Mouse (Mus musculus) midbrain, embryonic 11.5 days (tissue): ENCODE results near the gene Ptprn2. TPM values are rescaled to one million over a fixed set of nuclear protein-coding genes. Genes with fewer than 3 reads are reported as not detected.
"Not testable (repeated sequence)": the region's sequence is repeated elsewhere in the genome, so short reads cannot be mapped to it uniquely, and the experiment has no call there.

ENCODE experiments used
- ATAC-seq: fragments of 200-750 bp; cut with Nextera tagmentation; 2 replicates; pipeline ENCODE4 v1.8.0; 2017; ENCODE audit warnings: moderate TSS enrichment, moderate library complexity; ENCODE audit not compliant: low FRiP score
- DNase-seq: peaks from one replicate; pipeline ENCODE4 v3.0.0; 2015; ENCODE audit warnings: low spot score; ENCODE audit errors: missing footprints
- H3K27ac ChIP-seq: fragments of 300-500 bp; sonication (generic); 2 replicates; pipeline ENCODE4 v1.5.1; 2014; ENCODE audit warnings: low read depth, low read length
- H3K27me3 ChIP-seq: fragments of 300-500 bp; sonication (generic); 2 replicates; pipeline ENCODE4 v1.6.1; 2014; ENCODE audit warnings: mild to moderate bottlenecking, low read length, moderate library complexity, mixed read lengths; ENCODE audit not compliant: control insufficient read depth, insufficient read depth
- H3K36me3 ChIP-seq: fragments of 300-500 bp; sonication (generic); 2 replicates; pipeline ENCODE4 v1.6.1; 2014; ENCODE audit warnings: mild to moderate bottlenecking, low read length, moderate library complexity, mixed read lengths; ENCODE audit not compliant: control insufficient read depth, insufficient read depth
- H3K4me1 ChIP-seq: fragments of 300-500 bp; sonication (generic); 2 replicates; pipeline ENCODE4 v1.6.1; 2014; ENCODE audit warnings: low read length; ENCODE audit not compliant: control insufficient read depth, insufficient read depth
- H3K4me2 ChIP-seq: fragments of 300-500 bp; sonication (generic); 2 replicates; pipeline ENCODE4 v1.6.1; 2014; ENCODE audit warnings: mild to moderate bottlenecking, moderate library complexity
- H3K4me3 ChIP-seq: fragments of 300-500 bp; sonication (generic); 2 replicates; pipeline ENCODE4 v1.5.1; 2014; ENCODE audit warnings: low read depth, low read length
- H3K9ac ChIP-seq: fragments of 300-500 bp; sonication (generic); 2 replicates; pipeline ENCODE4 v1.6.1; 2014; ENCODE audit warnings: low read length
- H3K9me3 ChIP-seq: fragments of 300-500 bp; sonication (generic); 2 replicates; pipeline ENCODE4 v1.6.1; 2016; ENCODE audit warnings: low read length; ENCODE audit not compliant: control insufficient read depth
- WGBS: fragments of 180-500 bp; shearing (Covaris S2); extraction: QIAGEN DNeasy Blood & Tissue Kit; methylation state at CpG from one replicate; pipeline ENCODE4 v1.1.7; 2014; 5-methylcytosine and 5-hydroxymethylcytosine counted together
- polyA plus RNA-seq: library from polyadenylated mRNA; unstranded; fragments of >200 nt; fragmentation: Nextera tagmentation; extraction: Ambion mirVana; gene quantifications from 2 replicates; pipeline ENCODE4 v1.2.1, GENCODE M21; 2014

Ptprn2 gene
- polyA plus RNA-seq, 1 experiment from 2014 or later: 7.3 TPM

DNA sequence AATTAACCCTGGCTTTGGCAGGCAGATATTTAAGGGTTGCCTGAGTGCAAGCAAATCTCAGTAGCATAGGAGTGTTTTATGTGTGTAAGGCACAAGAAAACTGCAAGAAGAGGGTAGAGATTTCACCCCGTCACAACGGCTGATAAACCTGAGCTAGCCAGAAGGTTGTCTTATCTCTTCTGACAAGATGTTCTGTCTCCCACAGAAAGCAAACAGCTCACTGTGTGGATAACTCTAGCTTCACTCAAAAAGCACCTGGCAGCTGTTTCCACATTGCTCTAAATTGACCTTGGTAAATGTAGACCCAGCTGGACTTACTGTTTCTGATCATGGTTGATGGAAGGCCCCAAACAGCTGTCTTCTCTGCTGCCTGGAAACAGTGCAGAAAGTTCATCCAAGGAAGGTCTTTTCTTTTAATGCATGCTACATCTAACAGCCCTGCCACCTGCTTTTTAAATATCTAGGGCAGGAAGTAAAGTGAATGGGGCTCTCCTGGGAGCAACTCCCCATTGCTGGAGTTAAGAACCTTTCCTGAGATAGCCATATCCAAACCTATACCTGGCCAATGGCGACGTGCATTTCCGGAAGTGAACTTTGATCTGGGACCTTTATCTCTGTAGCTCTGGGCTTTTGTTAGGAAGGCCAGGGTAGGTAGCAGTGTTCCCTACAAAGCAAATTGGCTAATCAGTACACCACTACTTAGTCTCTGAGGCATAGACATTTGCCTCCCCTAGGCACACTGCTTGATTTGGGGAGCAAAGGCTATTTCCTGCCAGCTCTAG is 5.2 kb downstream of the Ptprn2 start:
- H3K27me3 ChIP-seq: peaks cover 8% of the 10 kb centered on the region
- H3K36me3 ChIP-seq: no peaks in the 10 kb centered on the region
- no peak overlapping the region for H3K27ac ChIP-seq
- H3K4me2 ChIP-seq: no peak overlapping the region
- 87% methylated on average over 5 of the region's 5 CpGs for WGBS
- H3K4me1 ChIP-seq: 0 out of 2 replicates have a peak, but pooled peaks cover 4% of the 10 kb centered on the region
- ATAC-seq: no peak
- no peaks in the 10 kb centered on the region for H3K9me3 ChIP-seq
- no peak overlapping the region for H3K9ac ChIP-seq
- no peak overlapping the region for H3K4me3 ChIP-seq
- DNase-seq: no peak

DNA sequence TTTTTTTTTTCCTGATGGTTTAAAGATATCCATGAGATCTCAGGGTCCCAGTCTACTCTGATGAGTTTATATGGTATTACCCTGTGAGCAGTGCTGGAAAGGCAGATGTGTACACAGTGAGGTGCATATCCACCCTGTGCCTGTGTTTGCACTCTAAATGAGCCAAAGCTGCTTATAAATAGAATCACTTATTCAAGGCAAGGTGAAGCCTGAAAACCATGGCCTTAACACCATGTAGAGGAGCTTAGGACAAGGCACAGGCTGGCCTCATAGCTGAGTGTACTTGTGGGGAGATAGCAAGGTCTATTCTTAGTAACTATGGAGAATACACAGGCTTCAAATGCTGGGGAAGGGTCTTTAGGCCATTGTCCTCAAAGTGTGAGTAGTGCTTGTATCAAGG is 13.1 kb downstream of the Ptprn2 start:
- Histone ChIP-seq H3K9ac (no peak overlapping the region), H3K4me3 (no peak overlapping the region), H3K27me3 (no peaks in the 10 kb centered on the region), H3K4me2 (no peak overlapping the region), H3K27ac (no peak overlapping the region), H3K4me1 (no peaks in the 10 kb centered on the region), H3K36me3 (no peaks in the 10 kb centered on the region), H3K9me3 (no peaks in the 10 kb centered on the region)
- ATAC-seq (no peak), DNase-seq (no peak)

DNA sequence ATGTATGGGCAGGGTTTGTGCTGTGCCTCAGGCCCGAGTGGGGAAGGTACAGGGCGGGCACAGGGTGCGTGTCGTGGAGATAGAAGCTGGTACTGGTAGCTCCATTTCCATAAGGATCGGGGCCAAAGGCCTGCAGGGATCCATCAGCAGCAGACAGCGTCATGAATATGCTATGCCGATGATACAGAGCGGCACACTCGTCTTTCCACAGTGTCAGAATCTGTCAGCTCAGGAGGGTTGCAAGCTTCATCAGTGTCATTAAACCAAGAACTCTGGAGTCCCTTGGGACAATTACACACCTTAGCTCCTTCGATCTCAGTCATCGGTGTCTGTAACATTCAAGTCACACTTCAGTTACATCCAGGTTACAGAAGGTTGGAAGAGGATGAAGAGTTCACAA is 15.1 kb downstream of the Ptprn2 start:
- no peaks in the 10 kb centered on the region for H3K4me1 ChIP-seq
- DNase-seq (no peak), ATAC-seq (no peak)
- no peaks in the 10 kb centered on the region for H3K27me3 ChIP-seq
- H3K36me3 ChIP-seq: no peaks in the 10 kb centered on the region
- H3K9me3 ChIP-seq: no peaks in the 10 kb centered on the region
- H3K4me2 ChIP-seq: no peak overlapping the region
- H3K27ac ChIP-seq: no peak overlapping the region
- WGBS: 88% methylated on average over 11 of the region's 11 CpGs
- no peak overlapping the region for H3K4me3 ChIP-seq
- H3K9ac ChIP-seq: no peak overlapping the region

DNA sequence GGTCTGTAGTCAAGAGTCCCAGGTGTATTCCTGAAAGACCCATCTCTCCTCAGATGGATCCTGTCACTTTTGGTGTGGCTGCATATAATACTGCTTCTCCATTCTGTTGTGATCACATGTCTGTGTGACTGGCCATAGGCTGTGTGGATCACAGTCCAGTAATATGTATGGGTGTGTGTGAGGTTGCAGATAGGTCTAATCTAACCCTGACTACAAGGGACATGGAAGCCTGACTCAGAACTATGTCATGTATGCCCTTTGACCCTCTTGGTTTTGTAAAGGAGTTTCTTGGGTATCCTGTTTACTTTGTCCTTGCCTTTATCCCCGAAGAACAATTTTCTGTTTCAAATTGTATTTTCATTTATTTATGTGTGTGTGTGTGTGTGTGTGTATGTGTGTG is 27.0 kb downstream of the Ptprn2 start:
- no peak overlapping the region for H3K9ac ChIP-seq
- no peaks in the 10 kb centered on the region for H3K9me3 ChIP-seq
- 85% methylated on average over 1 of the region's 1 CpGs for WGBS
- no peak overlapping the region for H3K27ac ChIP-seq
- H3K4me3 ChIP-seq: no peak overlapping the region
- no peaks in the 10 kb centered on the region for H3K4me1 ChIP-seq
- H3K36me3 ChIP-seq: no peaks in the 10 kb centered on the region
- H3K4me2 ChIP-seq: no peak overlapping the region
- DNase-seq (no peak), ATAC-seq (0 out of 2 replicates have a peak, but pooled peaks have one; percentile 24)
- no peaks in the 10 kb centered on the region for H3K27me3 ChIP-seq

DNA sequence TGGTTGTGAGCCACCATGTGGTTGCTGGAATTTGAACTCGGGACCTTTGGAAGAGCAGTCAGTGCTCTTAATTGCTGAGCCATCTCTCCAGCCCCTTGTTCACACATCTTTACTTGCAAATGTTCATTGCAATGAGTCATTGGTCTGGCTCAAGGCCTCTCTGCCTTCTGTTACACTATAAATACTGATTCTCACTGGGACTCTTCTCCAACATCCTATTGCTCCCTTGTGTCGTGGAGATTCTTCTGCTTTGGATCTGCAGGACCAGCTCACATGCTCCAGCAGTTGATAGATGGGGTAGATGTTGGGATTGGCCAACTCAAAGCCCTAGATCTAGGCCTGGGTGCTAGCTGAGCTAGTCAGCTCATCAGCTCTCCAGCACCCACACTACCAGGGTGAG is 28.3 kb downstream of the Ptprn2 start:
- not testable (repeated sequence) for H3K4me3 ChIP-seq, H3K27me3 ChIP-seq, H3K27ac ChIP-seq

DNA sequence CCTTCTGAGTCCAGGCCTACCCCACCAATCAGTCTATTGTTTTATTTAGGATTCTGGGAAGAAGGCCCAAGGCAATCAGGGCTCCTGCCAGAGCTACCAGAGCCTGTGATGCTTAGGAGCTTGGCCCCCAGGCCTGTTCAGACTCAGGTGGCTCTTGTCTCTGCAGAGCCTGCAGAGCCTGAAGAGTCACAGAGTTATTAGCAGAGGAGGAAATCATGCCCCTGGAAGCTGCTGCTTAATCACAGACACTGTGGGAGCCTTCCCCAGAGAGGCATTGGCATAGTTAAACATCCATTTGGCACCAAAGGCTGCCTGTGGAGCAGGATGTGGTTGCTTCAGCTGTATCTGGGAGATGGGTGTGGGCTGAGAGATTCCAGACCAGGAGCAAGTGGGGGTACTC is 30.3 kb downstream of the Ptprn2 start:
- no peaks in the 10 kb centered on the region for H3K36me3 ChIP-seq
- no peak overlapping the region for H3K27ac ChIP-seq
- no peak overlapping the region for H3K4me3 ChIP-seq
- H3K4me1 ChIP-seq: no peaks in the 10 kb centered on the region
- no peak for ATAC-seq
- no peak for DNase-seq
- H3K9me3 ChIP-seq: no peaks in the 10 kb centered on the region
- no peak overlapping the region for H3K9ac ChIP-seq
- no peaks in the 10 kb centered on the region for H3K27me3 ChIP-seq
- H3K4me2 ChIP-seq: no peak overlapping the region

More for the DNA sequence above, 28.3 kb downstream of the Ptprn2 start:
- 70% methylated on average over 2 of the region's 2 CpGs for WGBS
- H3K9ac ChIP-seq, H3K4me1 ChIP-seq, H3K4me2 ChIP-seq, DNase-seq, H3K9me3 ChIP-seq, ATAC-seq, H3K36me3 ChIP-seq: not testable (repeated sequence)

DNA sequence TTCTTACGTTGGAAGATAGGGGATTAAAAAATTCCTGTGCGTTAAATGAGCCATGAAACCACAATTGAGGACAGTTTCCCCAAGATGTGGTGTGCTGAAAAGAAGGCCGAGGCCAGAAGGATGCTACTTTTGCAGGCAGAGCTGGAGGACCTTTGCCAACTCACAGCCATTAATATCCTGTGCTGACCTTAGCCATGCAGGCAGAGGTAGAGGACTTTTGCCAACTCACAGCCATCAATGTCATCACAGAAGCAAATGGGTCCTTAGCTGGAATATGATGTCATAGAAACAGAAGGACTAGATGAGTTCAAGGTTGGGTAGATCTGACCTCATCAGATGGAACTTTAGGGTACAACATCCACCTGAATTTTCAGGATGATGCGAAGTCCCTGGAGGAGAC is 43.3 kb downstream of the Ptprn2 start:
- H3K9ac ChIP-seq: no peak overlapping the region
- no peaks in the 10 kb centered on the region for H3K27me3 ChIP-seq
- H3K4me2 ChIP-seq: no peak overlapping the region
- no peak overlapping the region for H3K27ac ChIP-seq
- ATAC-seq (no peak), DNase-seq (no peak)
- no peaks in the 10 kb centered on the region for H3K9me3 ChIP-seq
- WGBS: 80% methylated on average over 4 of the region's 4 CpGs
- H3K36me3 ChIP-seq: no peaks in the 10 kb centered on the region
- H3K4me1 ChIP-seq: no peaks in the 10 kb centered on the region
- no peak overlapping the region for H3K4me3 ChIP-seq

DNA sequence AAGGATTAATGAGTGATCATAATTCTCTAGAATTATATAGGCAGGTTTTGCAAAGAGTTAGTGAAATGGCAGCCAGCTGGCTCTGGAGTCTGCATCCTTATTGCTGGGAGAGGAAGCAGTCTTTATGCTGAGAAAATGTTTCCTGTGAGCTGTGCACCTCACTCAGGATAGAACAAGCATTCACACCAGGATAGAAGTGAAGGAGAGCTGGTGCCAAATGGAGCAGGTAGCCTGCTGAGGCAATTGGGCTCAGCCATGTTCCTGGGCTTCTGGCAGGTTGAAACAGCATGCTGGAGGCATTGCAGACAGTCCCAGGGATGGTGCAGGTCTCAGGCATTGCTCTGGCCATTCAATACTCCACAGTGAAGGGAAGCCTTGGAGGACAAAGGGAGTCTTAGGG is 47.8 kb downstream of the Ptprn2 start:
- Histone ChIP-seq H3K27me3 (no peaks in the 10 kb centered on the region), H3K27ac (no peak overlapping the region), H3K4me3 (no peak overlapping the region), H3K4me2 (no peak overlapping the region), H3K4me1 (no peaks in the 10 kb centered on the region), H3K9ac (no peak overlapping the region), H3K36me3 (no peaks in the 10 kb centered on the region), H3K9me3 (no peaks in the 10 kb centered on the region)
- no peak for ATAC-seq
- DNase-seq: no peak

DNA sequence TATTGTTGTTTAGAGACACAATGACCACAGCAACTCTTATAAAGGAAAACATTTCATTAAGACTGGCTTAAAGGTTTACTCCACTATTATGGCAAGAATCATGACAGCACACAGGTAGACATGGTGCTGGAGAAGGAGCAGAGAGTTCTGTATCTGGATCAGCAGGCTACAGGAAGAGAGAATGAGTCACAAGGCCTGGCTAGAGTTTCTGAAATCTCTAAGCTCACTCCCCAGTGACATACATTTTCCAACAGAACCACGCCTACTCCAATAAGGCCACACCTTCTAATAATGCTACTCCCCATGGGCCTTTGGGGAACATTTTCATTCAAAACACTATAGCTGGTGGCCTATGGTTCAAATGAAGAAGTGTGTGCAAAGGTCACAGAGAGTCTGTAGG is 53.8 kb downstream of the Ptprn2 start:
- DNase-seq (no peak), ATAC-seq (no peak)
- Histone ChIP-seq H3K27me3 (no peaks in the 10 kb centered on the region), H3K36me3 (no peaks in the 10 kb centered on the region), H3K4me1 (no peaks in the 10 kb centered on the region), H3K9ac (no peak overlapping the region), H3K27ac (no peak overlapping the region), H3K4me3 (no peak overlapping the region), H3K4me2 (no peak overlapping the region), H3K9me3 (no peaks in the 10 kb centered on the region)
- 94% methylated on average over 1 of the region's 1 CpGs for WGBS
